Mouse (Mus musculus) heart, postnatal 10 days (tissue): Measurements from ENCODE around the gene Arl2bp. TPM values are rescaled to one million over a fixed set of nuclear protein-coding genes. Genes with fewer than 3 reads are reported as not detected.
A peak's percentile ranks its signal among the peaks of the same experiment; 100 is the strongest.

Experiments used
- DNase-seq, 2 experiments: peaks; one replicate each; pipeline ENCODE4 v3.0.0; 2021
- intact Hi-C: fragments of 180-260 bp; cut with DNase I; formaldehyde crosslinking; loops from one replicate; pipeline ENCODE4 v1.15.1; 2025
- total RNA-seq, 2 experiments: library from RNA; stranded (reverse); gene quantifications; 2 replicates each; pipeline ENCODE4 v1.2.3; 2021

Arl2bp gene
- total RNA-seq, 2 experiments from 2014 or later = 107 to 110 TPM

GRCm38 (mm10) chr8:94694701-94695100 is 28.3 kb downstream of the Arl2bp start:
- DNase-seq = no peak
- intact Hi-C loops = no loop called here

- no peak for DNase-seq
- intact Hi-C loops = no loop called here
These were observed 29.1 kb downstream of the Arl2bp start for GRCm38 (mm10) chr8:94695341-94695993.

GRCm38 (mm10) chr8:94695994-94696384 is 29.6 kb downstream of the Arl2bp start, which contains the start of gene Pllp:
Gene Pllp (minus strand): TSS chr8:94696278.
- peak in 1 of 2 experiments; percentile 31 for DNase-seq
- intact Hi-C loops = no loop called here

- intact Hi-C loops = no loop called here
- no peak for DNase-seq
These were observed 30.2 kb downstream of the Arl2bp start for GRCm38 (mm10) chr8:94696566-94696965.

- DNase-seq = no peak
- intact Hi-C loops = no loop called here
These were observed 31.6 kb downstream of the Arl2bp start for GRCm38 (mm10) chr8:94697956-94698355.

GRCm38 (mm10) chr8:94699366-94699765 is 33.0 kb downstream of the Arl2bp start:
- intact Hi-C loops = no loop called here
- DNase-seq = no peak

- no peak for DNase-seq
- intact Hi-C loops = loop anchor here (5.0 kb wide), 2 partner anchors 33 to 168 kb away; partner anchors contain the start of genes Arl2bp and Cpne2
These were observed 34.1 kb downstream of the Arl2bp start for GRCm38 (mm10) chr8:94700421-94700935.

- no peak for DNase-seq
- intact Hi-C loops = loop anchor here (1.0 to 5.0 kb wide), 4 partner anchors 35 to 210 kb away; partner anchors contain the start of genes Arl2bp and Cpne2
These were observed 35.8 kb downstream of the Arl2bp start for GRCm38 (mm10) chr8:94702156-94702555.

GRCm38 (mm10) chr8:94702844-94703813 is 36.7 kb downstream of the Arl2bp start:
- peak; percentile 84 for DNase-seq

GRCm38 (mm10) chr8:94703972-94704668 is 37.7 kb downstream of the Arl2bp start:
- peak; percentile 98 to 99 for DNase-seq
- intact Hi-C loops = loop anchor here (1.0 to 5.0 kb wide), 4 partner anchors 37 to 172 kb away; partner anchors contain the start of genes Arl2bp and Cpne2

More at GRCm38 (mm10) chr8:94702844-94703813, 36.7 kb downstream of the Arl2bp start:
- intact Hi-C loops = loop anchor here (1.0 to 5.0 kb wide), 4 partner anchors 36 to 211 kb away; partner anchors contain the start of genes Arl2bp and Cpne2

- no peak for DNase-seq
- intact Hi-C loops = loop anchor here (1.0 to 5.0 kb wide), 3 partner anchors 37 to 172 kb away; partner anchors contain the start of genes Arl2bp and Cpne2
These were observed 38.2 kb downstream of the Arl2bp start for GRCm38 (mm10) chr8:94704669-94704984.

GRCm38 (mm10) chr8:94705581-94706245 is 39.3 kb downstream of the Arl2bp start:
- intact Hi-C loops = loop anchor here (5.0 kb wide), 1 partner anchor 207 kb away; no protein-coding TSS in a partner anchor
- DNase-seq = no peak

- intact Hi-C loops = loop anchor here (5.0 kb wide), 1 partner anchor 205 kb away; no protein-coding TSS in a partner anchor
- DNase-seq = peak; percentile 24 to 33
These were observed 40.5 kb downstream of the Arl2bp start for GRCm38 (mm10) chr8:94706732-94707395.

GRCm38 (mm10) chr8:94710336-94710735 is 43.9 kb downstream of the Arl2bp start:
- intact Hi-C loops = loop anchor here (5.0 kb wide), 1 partner anchor 62 kb away; the partner anchor contains the start of gene Cx3cl1
- no peak for DNase-seq

- intact Hi-C loops = loop anchor here (5.0 kb wide), 1 partner anchor 61 kb away; the partner anchor contains the start of gene Cx3cl1
These were observed 44.8 kb downstream of the Arl2bp start for GRCm38 (mm10) chr8:94711160-94711718.

GRCm38 (mm10) chr8:94714556-94714955 is 48.2 kb downstream of the Arl2bp start:
- intact Hi-C loops = loop anchor here (5.0 kb wide), 1 partner anchor 58 kb away; the partner anchor contains the start of gene Cx3cl1
- DNase-seq = no peak

More at GRCm38 (mm10) chr8:94711160-94711718, 44.8 kb downstream of the Arl2bp start:
- peak; percentile 80 to 85 for DNase-seq

- DNase-seq = no peak
- intact Hi-C loops = no loop called here
These were observed 49.5 kb downstream of the Arl2bp start for GRCm38 (mm10) chr8:94715871-94716270.

GRCm38 (mm10) chr8:94716841-94717240 is 50.4 kb downstream of the Arl2bp start:
- no peak for DNase-seq
- intact Hi-C loops = no loop called here
